Mouse (Mus musculus) bone marrow, adult 2 months (tissue): ENCODE measurements around the gene Slc1a2.

Experiments
- CTCF ChIP-seq: fragments of 200-500 bp; IDR thresholded peaks from 2 replicates; pipeline ENCODE4 v1.5.1; 2011; ENCODE audit warnings: low read length, control low read depth; ENCODE audit not compliant: control insufficient read depth, insufficient read depth
- POLR2A ChIP-seq: fragments of 200-500 bp; IDR thresholded peaks from 2 replicates; pipeline ENCODE4 v1.6.1; 2011; ENCODE audit warnings: low read depth, mild to moderate bottlenecking, control low read depth, low read length, borderline replicate concordance; ENCODE audit not compliant: control insufficient read depth

- TF ChIP-seq CTCF (no peak), POLR2A (no peak)
Observed at GRCm38 (mm10) chr2:102785696-102786095, 127.2 kb downstream of the Slc1a2 start.
